Mouse (Mus musculus) midbrain, embryonic 12.5 days (tissue): Measurements from ENCODE around the gene Gm49486. TPM values are rescaled to one million over a fixed set of nuclear protein-coding genes. Genes with fewer than 3 reads are reported as not detected.
"Not testable (repeated sequence)": the region's sequence is repeated elsewhere in the genome, so short reads cannot be mapped to it uniquely, and the experiment has no call there.

ENCODE experiments used
- ATAC-seq: fragments of 200-750 bp; cut with Nextera tagmentation; 2 replicates; pipeline ENCODE4 v1.8.0; 2017; ENCODE audit warnings: low read depth, moderate TSS enrichment, moderate library complexity; ENCODE audit not compliant: low FRiP score
- H3K27ac ChIP-seq: fragments of 300-500 bp; sonication (generic); replicated peaks from 2 replicates; pipeline ENCODE4 v1.5.1; 2016; ENCODE audit warnings: mild to moderate bottlenecking
- H3K27me3 ChIP-seq: fragments of 300-500 bp; sonication (generic); 2 replicates; pipeline ENCODE4 v1.6.1; 2016; ENCODE audit warnings: mild to moderate bottlenecking
- H3K36me3 ChIP-seq: fragments of 300-500 bp; sonication (generic); 2 replicates; pipeline ENCODE4 v1.6.1; 2016
- H3K4me1 ChIP-seq: fragments of 300-500 bp; sonication (generic); 2 replicates; pipeline ENCODE4 v1.6.1; 2016
- H3K4me2 ChIP-seq: fragments of 300-500 bp; sonication (generic); replicated peaks from 2 replicates; pipeline ENCODE4 v1.6.1; 2016; ENCODE audit warnings: mild to moderate bottlenecking, moderate library complexity
- H3K4me3 ChIP-seq: fragments of 300-500 bp; sonication (generic); 2 replicates; pipeline ENCODE4 v1.5.1; 2016; ENCODE audit warnings: mild to moderate bottlenecking
- H3K9ac ChIP-seq: fragments of 300-500 bp; sonication (generic); replicated peaks from 2 replicates; pipeline ENCODE4 v1.6.1; 2016; ENCODE audit warnings: mild to moderate bottlenecking, moderate library complexity
- H3K9me3 ChIP-seq: fragments of 300-500 bp; sonication (generic); 2 replicates; pipeline ENCODE4 v1.6.1; 2016; ENCODE audit warnings: mild to moderate bottlenecking
- WGBS: fragments of 180-500 bp; shearing (Covaris S2); methylation state at CpG from one replicate; pipeline ENCODE4 v1.1.7; 2016; 5-methylcytosine and 5-hydroxymethylcytosine counted together
- polyA plus RNA-seq: library from polyadenylated mRNA; unstranded; fragments of >200 nt; fragmentation: Nextera tagmentation; extraction: Ambion mirVana; gene quantifications from 2 replicates; pipeline ENCODE4 v1.2.1, GENCODE M21; 2016

Gene Gm49486
- polyA plus RNA-seq, 1 experiment from 2014 or later, result 0.80 TPM

DNA sequence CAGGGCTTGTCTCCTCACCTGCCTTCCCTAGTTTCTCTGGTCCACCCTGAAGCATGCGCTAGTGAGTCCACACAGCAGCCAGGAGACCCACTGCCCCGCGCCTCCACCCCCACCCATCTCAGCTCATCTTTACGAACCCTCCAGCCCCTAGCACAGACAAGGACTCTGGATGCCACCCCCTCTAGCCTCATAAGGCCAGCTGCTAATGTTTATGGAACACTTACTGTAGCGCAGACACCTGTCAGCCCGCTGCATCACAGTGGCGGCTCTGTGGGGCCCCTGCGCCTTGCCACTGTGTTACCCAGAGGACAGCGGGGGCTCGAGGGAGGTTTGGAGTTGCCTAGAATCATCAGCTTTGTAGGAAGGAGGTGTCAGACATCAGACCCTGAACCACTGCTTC, 26.6 kb upstream of the Gm49486 start:
- WGBS, result 49% methylated on average over 10 of the region's 10 CpGs
- 0 out of 2 replicates have a peak overlapping the region, but pooled peaks have one; percentile 24 for H3K9ac ChIP-seq
- no peak overlapping the region for H3K4me3 ChIP-seq

DNA sequence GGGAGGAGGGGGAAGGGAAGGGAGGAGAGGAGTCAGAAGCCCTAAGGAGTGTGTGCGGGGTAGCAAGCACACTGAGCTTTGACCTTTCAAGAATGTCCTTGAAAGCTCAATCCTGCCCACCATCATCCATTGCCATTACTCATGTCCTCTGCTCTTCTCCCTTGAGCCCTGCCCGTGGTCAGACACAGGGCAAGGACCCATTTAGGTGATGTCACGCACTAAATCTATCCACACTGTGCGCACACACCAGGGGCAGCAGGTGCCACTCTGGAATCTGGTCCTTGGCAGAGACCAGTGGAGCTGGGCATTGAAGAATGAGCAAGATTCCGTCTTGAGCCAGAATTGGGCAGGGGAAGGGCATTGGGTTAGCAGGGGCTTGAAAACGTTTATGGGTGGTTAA, 21.0 kb upstream of the Gm49486 start:
- H3K27ac ChIP-seq, result no peak overlapping the region
- no peaks in the 10 kb centered on the region for H3K27me3 ChIP-seq
- ATAC-seq, result no peak
- no peak overlapping the region for H3K4me2 ChIP-seq
- H3K9ac ChIP-seq, result no peak overlapping the region
- no peaks in the 10 kb centered on the region for H3K36me3 ChIP-seq
- no peaks in the 10 kb centered on the region for H3K4me1 ChIP-seq
- no peaks in the 10 kb centered on the region for H3K9me3 ChIP-seq
- WGBS, result 86% methylated on average over 6 of the region's 6 CpGs
- H3K4me3 ChIP-seq, result no peak overlapping the region

More for the DNA sequence above, 26.6 kb upstream of the Gm49486 start:
- Histone ChIP-seq H3K27ac (peak overlapping the region; percentile 80), H3K9me3 (no peaks in the 10 kb centered on the region), H3K4me2 (no peak overlapping the region), H3K27me3 (0 out of 2 replicates have a peak, but pooled peaks cover 6% of the 10 kb centered on the region), H3K4me1 (peaks cover 28% of the 10 kb centered on the region), H3K36me3 (no peaks in the 10 kb centered on the region)
- peak; percentile 44 for ATAC-seq

DNA sequence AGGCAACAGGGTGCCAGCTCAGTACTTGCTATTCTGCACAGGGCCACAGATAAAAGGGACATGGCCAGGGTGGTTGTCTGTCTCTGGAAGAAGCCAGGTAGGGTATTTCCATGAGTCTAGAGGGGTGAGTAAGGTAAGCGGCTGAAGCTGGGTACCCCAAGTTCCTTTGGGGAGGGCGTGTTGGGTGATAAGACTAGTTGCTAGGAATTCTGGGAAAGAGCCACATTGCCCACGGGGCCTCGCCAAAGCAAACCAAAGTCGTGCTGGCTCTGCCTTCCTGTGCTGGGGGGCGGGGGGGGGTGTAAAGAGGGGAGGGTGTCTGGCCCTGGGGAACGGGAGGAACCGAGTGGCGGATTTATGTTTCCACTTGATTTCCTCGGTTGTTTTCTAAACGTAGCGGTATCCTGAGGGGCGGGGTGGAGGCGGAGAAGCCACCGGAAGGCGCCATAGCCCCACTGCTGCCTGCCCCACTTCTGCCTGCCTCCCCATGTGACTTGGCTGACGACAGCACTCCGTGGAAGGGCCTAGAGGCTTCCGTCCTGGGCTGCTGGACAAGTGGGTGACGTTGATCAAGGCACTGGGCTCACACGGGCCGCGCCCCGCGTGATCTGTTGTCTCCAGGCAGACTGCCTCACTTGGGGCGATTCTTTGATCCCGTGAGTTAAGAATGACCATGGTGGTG, 20.3 kb upstream of the Gm49486 start:
- H3K9me3 ChIP-seq, result no peaks in the 10 kb centered on the region
- no peak overlapping the region for H3K9ac ChIP-seq
- no peaks in the 10 kb centered on the region for H3K4me1 ChIP-seq
- no peak overlapping the region for H3K27ac ChIP-seq
- WGBS, result 80% methylated on average over 27 of the region's 27 CpGs
- H3K36me3 ChIP-seq, result no peaks in the 10 kb centered on the region
- no peak overlapping the region for H3K4me3 ChIP-seq
- no peak for ATAC-seq
- H3K4me2 ChIP-seq, result no peak overlapping the region
- no peaks in the 10 kb centered on the region for H3K27me3 ChIP-seq

DNA sequence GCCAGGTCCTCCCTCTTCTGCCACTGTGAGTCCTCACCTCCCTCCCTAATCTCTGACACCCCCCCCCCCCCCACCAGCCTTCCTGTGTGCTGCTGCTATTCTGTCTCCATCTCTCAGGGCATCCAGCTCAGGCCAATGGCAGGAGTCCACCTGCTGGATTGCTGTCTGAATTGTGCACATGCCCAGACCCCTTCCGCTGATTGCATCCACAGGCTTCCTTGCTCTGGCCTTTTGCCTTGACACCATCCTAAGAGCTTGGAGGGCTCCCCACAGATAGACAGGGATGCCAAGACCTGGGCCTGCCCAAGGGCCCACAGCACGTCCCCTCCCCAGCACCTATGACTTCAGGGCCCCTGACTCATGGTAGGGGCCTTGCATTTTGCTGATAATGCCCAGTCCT, 18.8 kb upstream of the Gm49486 start:
- 71% methylated on average over 2 of the region's 2 CpGs for WGBS
- H3K27me3 ChIP-seq, result no peaks in the 10 kb centered on the region; the same call in 1 of the 2 replicates
- H3K4me1 ChIP-seq, result no peaks in the 10 kb centered on the region
- H3K4me2 ChIP-seq, result no peak overlapping the region
- H3K9me3 ChIP-seq, result no peaks in the 10 kb centered on the region
- no peak overlapping the region for H3K9ac ChIP-seq
- H3K4me3 ChIP-seq, result no peak overlapping the region
- no peaks in the 10 kb centered on the region for H3K36me3 ChIP-seq
- H3K27ac ChIP-seq, result no peak overlapping the region
- no peak for ATAC-seq

DNA sequence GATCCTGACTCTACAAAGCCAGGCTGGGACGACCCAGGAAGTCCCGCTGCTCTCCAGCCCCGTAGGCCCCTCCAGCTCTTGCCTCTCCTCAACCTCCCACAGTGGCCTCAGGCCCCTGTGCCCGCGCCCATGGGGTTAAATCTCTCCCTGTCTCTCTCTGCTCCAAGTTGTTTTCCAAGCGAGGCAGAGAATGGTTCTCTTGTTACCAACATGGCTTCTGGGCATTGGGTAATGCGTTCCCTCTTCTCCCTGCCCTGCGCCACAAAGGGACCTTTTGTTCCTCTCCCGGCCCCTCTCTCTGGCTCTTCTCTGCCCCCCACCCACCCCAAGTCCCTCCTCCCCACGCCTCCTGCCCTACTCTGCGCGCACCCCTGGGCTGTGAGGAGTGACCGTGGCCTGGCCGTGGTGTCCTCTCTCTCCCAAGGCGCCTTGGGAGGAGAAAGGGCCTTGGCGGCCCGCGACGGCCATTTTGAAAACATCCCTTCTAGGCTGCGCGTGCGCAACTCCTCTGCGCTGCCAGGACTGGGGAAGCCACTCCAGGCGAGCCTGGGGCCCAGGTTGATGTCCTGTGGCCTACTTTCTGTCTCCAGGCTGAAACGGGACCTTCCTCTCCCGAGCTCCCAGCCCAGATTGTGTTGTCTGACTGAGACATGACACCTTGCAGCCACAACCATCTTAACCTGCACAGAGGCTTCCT, 16.3 kb upstream of the Gm49486 start:
- WGBS, result 91% methylated on average over 26 of the region's 26 CpGs
- Histone ChIP-seq H3K4me3 (no peak overlapping the region), H3K27ac (no peak overlapping the region), H3K9me3 (no peaks in the 10 kb centered on the region), H3K27me3 (no peaks in the 10 kb centered on the region; the same call in 1 of the 2 replicates), H3K9ac (no peak overlapping the region), H3K4me2 (no peak overlapping the region), H3K4me1 (no peaks in the 10 kb centered on the region), H3K36me3 (no peaks in the 10 kb centered on the region)
- no peak for ATAC-seq

DNA sequence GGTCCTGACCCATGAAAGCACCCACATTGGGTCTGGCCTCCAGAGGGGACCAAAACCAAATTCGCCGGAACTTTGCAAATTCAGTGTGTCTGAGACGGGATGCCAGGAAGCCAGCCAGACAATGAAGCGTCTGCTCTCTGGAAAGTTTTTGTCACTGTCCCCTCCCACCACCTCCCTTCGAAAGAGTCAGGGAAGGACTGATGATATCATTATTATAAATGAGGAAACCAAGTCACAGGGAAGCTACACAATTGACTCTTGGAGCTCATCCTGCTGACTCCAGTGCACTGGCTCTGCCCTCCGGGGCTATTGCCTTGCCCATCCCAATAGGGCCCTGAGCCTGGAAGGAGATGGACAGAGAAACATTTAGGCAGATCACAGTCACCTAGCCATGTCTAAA, 15.6 kb upstream of the Gm49486 start:
- no peak overlapping the region for H3K9ac ChIP-seq
- H3K4me1 ChIP-seq, result no peaks in the 10 kb centered on the region
- 82% methylated on average over 6 of the region's 6 CpGs for WGBS
- ATAC-seq, result no peak
- H3K27ac ChIP-seq, result no peak overlapping the region
- no peak overlapping the region for H3K4me3 ChIP-seq
- H3K4me2 ChIP-seq, result no peak overlapping the region
- no peaks in the 10 kb centered on the region for H3K36me3 ChIP-seq
- H3K9me3 ChIP-seq, result no peaks in the 10 kb centered on the region
- no peaks in the 10 kb centered on the region; the same call in 1 of the 2 replicates for H3K27me3 ChIP-seq

DNA sequence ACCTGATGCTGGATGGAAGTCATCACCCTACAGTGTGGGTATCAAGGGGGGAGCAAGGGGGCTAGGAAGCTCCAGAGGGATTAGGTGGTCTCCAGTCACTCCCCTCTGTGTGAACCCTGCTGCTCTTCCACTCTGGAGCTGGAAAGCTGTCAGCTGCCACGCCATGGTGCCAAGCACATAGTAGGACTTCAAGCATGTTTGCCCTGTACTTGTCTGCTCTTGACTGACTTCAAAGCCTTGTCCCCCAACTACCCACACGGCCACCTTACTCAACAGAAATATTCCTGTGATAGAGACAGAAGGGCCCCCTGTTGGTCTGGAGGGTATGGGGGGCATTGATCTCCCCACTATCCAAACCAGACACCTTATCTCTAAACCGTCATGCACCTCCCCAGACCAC, 13.0 kb upstream of the Gm49486 start:
- Histone ChIP-seq H3K27me3 (peaks cover 4% of the 10 kb centered on the region; the same call in 1 of the 2 replicates), H3K4me1 (peaks cover 6% of the 10 kb centered on the region; the same call in 1 of the 2 replicates), H3K27ac (no peak overlapping the region), H3K36me3 (no peaks in the 10 kb centered on the region), H3K9ac (no peak overlapping the region), H3K9me3 (no peaks in the 10 kb centered on the region), H3K4me3 (no peak overlapping the region), H3K4me2 (no peak overlapping the region)
- 70% methylated on average over 3 of the region's 3 CpGs for WGBS
- ATAC-seq, result no peak

DNA sequence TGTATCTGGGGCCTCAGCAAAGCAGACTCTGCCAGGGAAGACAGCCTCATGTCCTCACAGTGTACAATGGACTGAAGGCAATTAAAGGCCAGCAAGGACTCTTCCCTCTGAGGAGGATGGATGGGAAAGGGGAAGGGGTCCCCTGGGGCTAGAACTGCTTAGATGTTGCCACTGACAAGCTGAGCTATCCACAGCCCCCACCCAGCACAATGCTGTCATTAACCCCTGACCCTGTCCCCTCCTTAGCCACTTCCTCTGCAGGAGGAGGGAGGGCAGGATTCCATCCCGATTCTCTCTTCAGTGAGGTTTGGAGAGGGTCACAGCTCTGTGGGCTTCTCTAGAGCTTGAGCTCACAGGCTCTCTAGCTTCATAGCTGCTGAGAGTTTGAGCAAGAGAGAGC, 9.6 kb upstream of the Gm49486 start:
- Histone ChIP-seq H3K9me3 (no peaks in the 10 kb centered on the region), H3K27me3 (peaks cover 14% of the 10 kb centered on the region; the same call in 1 of the 2 replicates), H3K9ac (no peak overlapping the region), H3K27ac (no peak overlapping the region), H3K4me3 (no peak overlapping the region), H3K36me3 (no peaks in the 10 kb centered on the region), H3K4me1 (peaks cover 19% of the 10 kb centered on the region), H3K4me2 (no peak overlapping the region)
- no peak for ATAC-seq
- WGBS, result 0% methylated on average over 1 of the region's 1 CpGs

DNA sequence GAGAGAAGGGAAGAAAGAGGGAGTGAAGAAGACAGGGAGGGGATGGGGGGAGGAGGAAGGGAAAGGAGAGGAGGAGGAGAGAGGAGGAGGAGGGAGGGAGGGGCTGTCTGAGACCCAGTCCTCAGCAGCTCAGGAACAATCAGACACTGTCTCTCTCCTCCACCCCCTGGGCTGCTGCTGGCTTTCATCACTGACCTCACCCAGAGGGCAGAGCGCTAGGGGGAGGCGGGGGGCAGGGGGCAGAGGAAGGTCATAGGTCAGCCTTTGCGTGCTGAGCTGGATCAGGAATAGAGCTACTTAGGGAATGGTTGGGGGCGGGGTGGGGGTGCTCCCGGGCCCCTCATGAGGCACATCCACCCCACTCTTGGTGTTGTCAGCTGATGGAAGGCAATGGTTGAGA, 5.5 kb upstream of the Gm49486 start:
- no peak overlapping the region for H3K4me2 ChIP-seq
- H3K4me1 ChIP-seq, result peaks cover 24% of the 10 kb centered on the region
- H3K36me3 ChIP-seq, result no peaks in the 10 kb centered on the region
- no peaks in the 10 kb centered on the region for H3K9me3 ChIP-seq
- ATAC-seq, result no peak
- WGBS, result 5% methylated on average over 5 of the region's 5 CpGs
- H3K27ac ChIP-seq, result no peak overlapping the region
- H3K9ac ChIP-seq, result peak overlapping the region; percentile 25; the same call in 1 of the 2 replicates
- no peak overlapping the region for H3K4me3 ChIP-seq
- 0 out of 2 replicates have a peak, but pooled peaks cover 14% of the 10 kb centered on the region for H3K27me3 ChIP-seq

DNA sequence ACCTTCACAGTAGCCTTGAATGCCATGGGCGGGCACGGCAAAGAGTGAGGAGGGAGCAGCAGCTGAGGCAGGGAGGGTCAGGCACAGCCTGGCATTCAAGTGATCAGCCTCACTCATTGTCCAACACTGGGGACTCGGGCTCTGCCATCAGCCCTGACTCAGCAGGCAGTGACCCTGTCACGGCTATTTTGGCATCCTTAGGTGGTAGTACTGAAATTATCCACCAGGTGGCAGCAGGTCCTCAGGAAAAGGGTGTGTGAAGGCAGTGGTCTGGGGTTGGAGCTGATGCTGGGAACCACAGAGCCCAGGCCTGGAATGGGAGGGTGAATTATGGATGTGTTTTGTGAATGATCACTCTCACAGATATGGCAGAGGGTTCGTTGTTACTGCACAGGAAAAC, 4.5 kb upstream of the Gm49486 start:
- Histone ChIP-seq H3K9me3 (no peaks in the 10 kb centered on the region), H3K36me3 (no peaks in the 10 kb centered on the region), H3K4me3 (no peak overlapping the region), H3K27ac (no peak overlapping the region), H3K27me3 (0 out of 2 replicates have a peak, but pooled peaks cover 14% of the 10 kb centered on the region), H3K9ac (no peak overlapping the region), H3K4me1 (peaks cover 25% of the 10 kb centered on the region), H3K4me2 (no peak overlapping the region; the same call in 1 of the 2 replicates)
- peak; percentile 66 for ATAC-seq
- 0% methylated on average over 5 of the region's 5 CpGs for WGBS

DNA sequence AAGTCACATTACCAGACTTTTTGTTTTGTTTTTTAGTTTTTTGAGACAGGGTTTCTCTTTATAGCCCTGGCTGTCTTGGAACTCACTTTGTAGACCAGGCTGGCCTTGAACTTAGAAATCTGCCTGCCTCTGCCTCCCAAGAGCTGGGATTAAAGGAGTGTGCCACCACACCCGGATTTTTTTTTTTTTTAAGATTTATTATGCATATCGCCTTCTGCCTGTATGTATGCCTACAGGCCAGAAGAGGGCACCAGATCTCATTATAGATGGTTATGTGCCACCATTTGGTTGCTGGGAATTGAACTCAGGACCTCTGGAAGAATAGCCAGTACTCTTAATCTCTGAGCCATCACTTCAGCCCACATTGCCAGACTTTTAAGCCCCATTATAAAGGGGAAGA, 3.4 kb upstream of the Gm49486 start:
- Histone ChIP-seq H3K27me3 (0 out of 2 replicates have a peak, but pooled peaks cover 10% of the 10 kb centered on the region), H3K4me1 (peaks cover 30% of the 10 kb centered on the region)
- H3K27ac ChIP-seq, ATAC-seq, H3K36me3 ChIP-seq, H3K4me2 ChIP-seq, H3K9ac ChIP-seq, H3K9me3 ChIP-seq, H3K4me3 ChIP-seq: not testable (repeated sequence)
- WGBS, result 61% methylated on average over 2 of the region's 2 CpGs

DNA sequence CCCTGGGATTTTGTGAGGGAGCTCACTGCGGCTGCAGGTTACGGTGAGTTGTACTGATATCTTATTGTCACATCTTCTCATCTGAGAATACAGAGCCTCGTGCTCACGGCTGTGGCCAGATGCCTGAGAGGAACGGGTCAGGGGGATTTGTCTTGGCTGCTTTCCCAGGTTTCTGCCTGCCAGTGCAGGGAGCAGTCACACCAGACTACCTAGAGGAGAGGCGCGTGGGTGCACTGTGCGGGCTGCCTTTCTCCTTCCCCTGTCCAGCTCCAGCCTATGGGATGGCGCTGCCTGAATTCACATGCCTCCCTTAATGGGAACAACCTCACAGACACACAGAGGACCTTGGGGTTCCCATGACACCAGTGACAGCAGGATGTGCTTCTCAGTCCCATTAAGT, 6.1 kb downstream of the Gm49486 start:
- no peaks in the 10 kb centered on the region for H3K27me3 ChIP-seq
- H3K36me3 ChIP-seq, result peaks cover 85% of the 10 kb centered on the region
- H3K4me2 ChIP-seq, result no peak overlapping the region
- H3K9ac ChIP-seq, result no peak overlapping the region
- H3K9me3 ChIP-seq, result no peaks in the 10 kb centered on the region
- 90% methylated on average over 9 of the region's 9 CpGs for WGBS
- H3K4me1 ChIP-seq, result peaks cover under 1% of the 10 kb centered on the region; the same call in 1 of the 2 replicates
- no peak overlapping the region for H3K27ac ChIP-seq
- ATAC-seq, result no peak
- no peak overlapping the region for H3K4me3 ChIP-seq
